Mouse (Mus musculus) yolk sac, embryonic 10.5 days (tissue): ENCODE results near the gene Rasip1.
"Not testable (repeated sequence)": the region's sequence is repeated elsewhere in the genome, so short reads cannot be mapped to it uniquely, and the experiment has no call there.

Source experiments
- DNase-seq: peaks from one replicate; pipeline ENCODE4 v3.0.0-alpha.2; 2017; ENCODE audit warnings: low spot score

The Rasip1 gene

GRCm38 (mm10) chr7:45644872-45645590 lies 17.7 kb downstream of the Rasip1 start:
- DNase-seq = no peak

- no peak for DNase-seq
Measured at GRCm38 (mm10) chr7:45645591-45645971, 18.3 kb downstream of the Rasip1 start.

GRCm38 (mm10) chr7:45646671-45647070 lies 19.4 kb downstream of the Rasip1 start:
- no peak for DNase-seq

GRCm38 (mm10) chr7:45649351-45649750 lies 22.1 kb downstream of the Rasip1 start:
- DNase-seq = no peak

- not testable (repeated sequence) for DNase-seq
Measured at GRCm38 (mm10) chr7:45650484-45650883, 23.2 kb downstream of the Rasip1 start.

- DNase-seq = peak; percentile 40
Measured at GRCm38 (mm10) chr7:45654424-45655047, 27.2 kb downstream of the Rasip1 start.

- DNase-seq = no peak
Measured at GRCm38 (mm10) chr7:45660746-45661478, 33.6 kb downstream of the Rasip1 start.

- DNase-seq = not testable (repeated sequence)
Measured at GRCm38 (mm10) chr7:45661702-45662101, 34.4 kb downstream of the Rasip1 start.

GRCm38 (mm10) chr7:45665303-45666138 lies 38.2 kb downstream of the Rasip1 start:
- no peak for DNase-seq

GRCm38 (mm10) chr7:45666161-45666560 lies 38.9 kb downstream of the Rasip1 start, which contains the start of gene Fut2:
Gene Fut2 (minus strand): TSS chr7:45666394.
- DNase-seq = no peak

- no peak for DNase-seq
Measured at GRCm38 (mm10) chr7:45667761-45668160, 40.5 kb downstream of the Rasip1 start.

GRCm38 (mm10) chr7:45668921-45669320 lies 41.6 kb downstream of the Rasip1 start:
- no peak for DNase-seq

- no peak for DNase-seq
Measured at GRCm38 (mm10) chr7:45677627-45678295, 50.5 kb downstream of the Rasip1 start.

- DNase-seq = no peak
Measured at GRCm38 (mm10) chr7:45678513-45678912, 51.2 kb downstream of the Rasip1 start.

- no peak for DNase-seq
Measured at GRCm38 (mm10) chr7:45679966-45680621, 52.8 kb downstream of the Rasip1 start.

GRCm38 (mm10) chr7:45681046-45681736 lies 53.9 kb downstream of the Rasip1 start:
- DNase-seq = no peak

GRCm38 (mm10) chr7:45682144-45683126 lies 55.1 kb downstream of the Rasip1 start:
- DNase-seq = peak; percentile 84

- DNase-seq = no peak
Measured at GRCm38 (mm10) chr7:45683396-45684050, 56.2 kb downstream of the Rasip1 start, which contains the start of gene Ntn5. Gene Ntn5 (plus strand): TSS chr7:45684022.
